Mouse (Mus musculus) forebrain, embryonic 10.5 days (tissue): ENCODE results near the gene Birc3. TPM values are rescaled to one million over a fixed set of nuclear protein-coding genes. Genes with fewer than 3 reads are reported as not detected.
"Not testable (repeated sequence)": the region's sequence is repeated elsewhere in the genome, so short reads cannot be mapped to it uniquely, and the experiment has no call there.

Experiments
- DNase-seq: peaks from one replicate; pipeline ENCODE4 v3.0.0-alpha.2; 2017; ENCODE audit warnings: low spot score; ENCODE audit errors: extremely low spot score
- H3K27ac ChIP-seq: fragments of 300-500 bp; sonication (generic); 2 replicates; pipeline ENCODE4 v1.5.1; 2016; ENCODE audit warnings: mild to moderate bottlenecking
- H3K27me3 ChIP-seq: fragments of 300-500 bp; sonication (generic); 2 replicates; pipeline ENCODE4 v1.6.1; 2016; ENCODE audit warnings: mild to moderate bottlenecking; ENCODE audit not compliant: poor library complexity, severe bottlenecking
- H3K36me3 ChIP-seq: fragments of 300-500 bp; sonication (generic); replicated peaks from 2 replicates; pipeline ENCODE4 v1.6.1; 2016; ENCODE audit warnings: mild to moderate bottlenecking, moderate library complexity
- H3K4me1 ChIP-seq: fragments of 300-500 bp; sonication (generic); 2 replicates; pipeline ENCODE4 v1.6.1; 2016
- H3K4me3 ChIP-seq: fragments of 300-500 bp; sonication (generic); 2 replicates; pipeline ENCODE4 v1.5.1; 2016; ENCODE audit warnings: mild to moderate bottlenecking, moderate library complexity
- H3K9me3 ChIP-seq: fragments of 300-500 bp; sonication (generic); 2 replicates; pipeline ENCODE4 v1.6.1; 2016; ENCODE audit warnings: mild to moderate bottlenecking, moderate library complexity
- WGBS: fragments of 180-500 bp; shearing (Covaris S2); methylation state at CpG from one replicate; pipeline ENCODE4 v1.1.7; 2016; 5-methylcytosine and 5-hydroxymethylcytosine counted together
- polyA plus RNA-seq: library from polyadenylated mRNA; unstranded; fragments of >200 nt; fragmentation: Nextera tagmentation; extraction: Ambion mirVana; gene quantifications from 2 replicates; pipeline ENCODE4 v1.2.1, GENCODE M21; 2016

Birc3 gene
- 3.7 TPM in 2 replicates for polyA plus RNA-seq

DNA sequence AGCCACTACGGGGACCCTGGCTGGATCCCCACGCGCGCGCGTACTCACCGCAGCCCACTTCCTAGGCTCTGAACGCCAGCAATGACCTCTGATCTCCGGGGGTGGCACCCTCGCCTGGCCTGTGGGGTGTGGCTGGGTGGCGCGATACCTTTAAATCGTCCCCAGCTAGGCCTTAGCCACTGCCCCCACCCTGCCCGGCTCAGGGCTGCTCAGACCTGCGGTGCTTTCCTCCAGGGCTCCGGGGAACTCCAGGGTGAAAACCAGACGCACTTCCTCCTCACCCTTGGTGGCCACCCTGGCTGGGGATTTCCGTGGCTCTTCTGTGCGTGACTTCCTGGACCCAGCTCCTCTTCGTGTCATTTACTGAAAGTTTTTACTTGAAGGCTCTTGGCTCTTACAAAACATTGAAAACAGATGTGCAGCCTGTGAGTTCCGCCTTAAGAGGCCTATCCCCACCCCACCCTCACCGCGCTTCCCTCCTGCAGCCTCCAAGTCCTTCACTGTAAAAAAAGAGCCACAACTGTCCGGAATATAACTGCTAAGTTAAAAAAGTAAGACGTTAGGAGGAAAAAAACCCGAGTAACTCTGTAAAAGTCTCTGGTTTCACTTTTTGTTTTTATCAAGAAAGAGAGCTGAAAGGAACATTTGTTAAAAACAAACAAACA, at the start of gene Birc3:
Gene Birc3, minus strand, starts transcription at position 412 of the 665 bp plus-strand sequence.
- Histone ChIP-seq H3K4me3 (peak within 1 kb of the TSS; percentile 62), H3K27me3 (no peaks in the 10 kb centered on the region), H3K9me3 (no peaks in the 10 kb centered on the region), H3K27ac (peak within 1 kb of the TSS; percentile 88), H3K36me3 (no peaks in the 10 kb centered on the region), H3K4me1 (peaks cover 18% of the 10 kb centered on the region)
- 8% methylated on average over 26 of the region's 26 CpGs for WGBS
- peak; percentile 50 for DNase-seq

DNA sequence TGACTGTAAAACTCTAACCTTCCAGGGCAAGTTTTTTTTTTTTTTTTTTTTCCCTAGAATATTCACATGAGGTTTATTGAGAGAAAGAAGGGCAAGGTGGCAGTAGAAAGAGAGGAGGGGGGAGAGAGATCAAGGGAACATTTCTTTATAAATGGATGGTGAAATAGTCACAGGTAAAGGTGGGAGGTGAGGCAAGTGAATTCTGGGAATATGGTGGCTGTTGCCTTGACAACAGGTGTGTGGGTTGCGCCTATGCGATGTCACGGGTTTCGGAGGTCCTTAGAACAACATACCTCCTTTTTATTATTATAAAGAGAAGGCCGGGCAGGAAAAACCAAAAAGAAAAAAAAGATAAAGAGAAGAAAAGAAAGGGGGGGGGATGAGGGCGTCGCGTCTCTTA, 41.9 kb upstream of the Birc3 start:
- no peak overlapping the region for H3K27ac ChIP-seq
- no peaks in the 10 kb centered on the region for H3K9me3 ChIP-seq
- H3K4me1 ChIP-seq, result peaks cover 12% of the 10 kb centered on the region
- no peak for DNase-seq
- H3K27me3 ChIP-seq, result no peaks in the 10 kb centered on the region
- H3K4me3 ChIP-seq, result peak overlapping the region; percentile 37; the same call in 1 of the 2 replicates
- H3K36me3 ChIP-seq, result no peaks in the 10 kb centered on the region
- 50% methylated on average over 8 of the region's 8 CpGs for WGBS

DNA sequence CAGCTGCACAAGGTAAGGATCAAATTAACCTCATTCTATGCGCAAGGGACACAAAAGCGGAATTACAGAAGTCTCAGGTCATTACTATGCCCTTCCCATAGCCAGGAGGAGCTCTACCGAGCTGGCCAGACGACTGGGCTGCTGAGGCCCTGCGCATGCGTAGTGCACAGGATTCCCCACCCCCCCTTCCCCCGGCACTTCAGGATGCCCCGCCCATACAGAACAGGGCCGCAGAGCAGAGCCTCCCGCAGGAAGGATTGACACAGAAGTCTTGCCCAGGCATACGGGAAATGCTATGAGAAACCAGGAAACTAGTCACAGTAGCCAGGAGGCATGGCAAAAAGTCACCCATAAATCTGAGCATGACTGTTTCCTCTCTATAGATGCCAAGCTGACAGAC, 41.5 kb upstream of the Birc3 start:
- H3K4me1 ChIP-seq, result peaks cover 12% of the 10 kb centered on the region
- DNase-seq, result peak; percentile 83
- H3K27ac ChIP-seq, result peak overlapping the region; percentile 56
- 6% methylated on average over 11 of the region's 11 CpGs for WGBS
- H3K9me3 ChIP-seq, result no peaks in the 10 kb centered on the region
- H3K36me3 ChIP-seq, result no peaks in the 10 kb centered on the region
- peak overlapping the region; percentile 37 for H3K4me3 ChIP-seq
- no peaks in the 10 kb centered on the region for H3K27me3 ChIP-seq

DNA sequence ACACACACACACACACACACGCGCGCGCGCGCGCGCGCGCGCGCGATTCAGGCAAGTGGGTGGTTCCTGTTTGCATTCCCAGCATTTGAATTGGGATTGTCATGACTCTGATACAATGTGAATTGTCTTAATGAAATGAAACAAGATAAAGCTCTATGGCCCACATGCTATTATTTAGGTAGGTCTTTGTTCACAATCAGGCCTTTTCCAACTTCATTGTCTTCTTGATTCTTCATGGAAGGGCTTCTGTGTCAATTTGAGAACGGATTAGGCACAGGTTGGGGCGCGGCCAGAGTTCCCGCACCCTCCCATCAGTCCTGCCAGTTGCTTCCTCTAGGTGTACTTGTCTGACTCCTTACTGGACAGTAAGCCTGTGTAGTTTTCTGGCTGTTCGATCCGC, 41.0 kb upstream of the Birc3 start:
- no peaks in the 10 kb centered on the region for H3K27me3 ChIP-seq
- H3K4me1 ChIP-seq, result peaks cover 12% of the 10 kb centered on the region
- peak overlapping the region; percentile 56 for H3K27ac ChIP-seq
- DNase-seq, result no peak
- H3K9me3 ChIP-seq, result peaks cover 4% of the 10 kb centered on the region; the same call in 1 of the 2 replicates
- H3K4me3 ChIP-seq, result peak overlapping the region; percentile 37
- H3K36me3 ChIP-seq, result no peaks in the 10 kb centered on the region
- WGBS, result 43% methylated on average over 19 of the region's 19 CpGs

DNA sequence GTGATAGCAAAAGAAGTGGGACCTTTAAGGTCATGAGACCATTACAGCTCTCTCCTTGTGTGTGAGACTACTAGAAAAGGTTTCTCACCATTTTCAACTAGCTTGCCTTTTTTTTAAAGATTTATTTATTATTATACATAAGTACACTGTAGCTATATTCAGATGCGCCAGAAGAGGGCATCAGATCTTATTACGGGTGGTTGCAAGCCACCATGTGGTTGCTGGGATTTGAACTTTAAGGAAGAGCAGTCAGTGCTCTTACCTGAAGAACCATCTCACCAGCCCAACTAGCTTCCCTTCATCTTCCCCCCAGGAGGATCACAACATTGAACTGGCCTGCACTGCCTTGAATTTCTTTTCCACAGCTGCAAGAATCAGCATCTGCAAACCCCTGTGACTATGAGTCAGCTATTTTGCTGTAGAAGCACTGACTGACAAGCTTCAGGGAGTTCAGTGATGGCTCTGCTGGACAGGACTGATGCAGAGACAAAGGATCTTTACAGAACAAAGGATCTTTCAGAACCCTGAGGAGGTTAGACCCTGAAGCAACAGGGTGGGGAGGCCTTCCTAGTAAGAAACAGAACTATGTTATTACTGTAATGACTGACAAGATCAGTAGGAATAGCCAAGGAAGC, 34.5 kb upstream of the Birc3 start:
- Histone ChIP-seq H3K4me1 (peaks cover 2% of the 10 kb centered on the region), H3K27me3 (no peaks in the 10 kb centered on the region), H3K4me3 (no peak overlapping the region), H3K36me3 (no peaks in the 10 kb centered on the region), H3K27ac (no peak overlapping the region), H3K9me3 (peaks cover 8% of the 10 kb centered on the region; the same call in 1 of the 2 replicates)
- WGBS, result 81% methylated on average over 2 of the region's 2 CpGs
- DNase-seq, result no peak

DNA sequence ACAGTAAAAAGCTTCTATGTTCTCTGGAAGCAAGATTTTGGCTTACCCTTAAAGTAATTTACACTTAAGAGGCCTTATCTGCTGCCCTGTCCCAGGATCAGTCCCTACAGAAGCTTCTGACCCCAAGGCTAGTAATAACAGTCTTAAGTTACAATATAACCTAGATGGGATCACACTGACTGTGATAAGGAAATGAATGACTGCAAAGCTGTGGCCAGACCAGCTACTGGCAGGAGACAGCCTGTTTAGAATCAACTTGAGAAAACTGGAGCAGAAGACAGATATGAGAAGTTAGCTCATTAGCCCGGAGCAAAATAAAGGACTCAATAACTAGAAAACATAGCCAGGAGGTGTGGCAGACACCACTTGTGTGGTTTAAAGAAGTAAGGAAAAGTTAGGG, 33.6 kb upstream of the Birc3 start:
- H3K36me3 ChIP-seq, result no peaks in the 10 kb centered on the region
- 84% methylated on average over 1 of the region's 1 CpGs for WGBS
- no peak overlapping the region for H3K4me3 ChIP-seq
- no peak for DNase-seq
- H3K27ac ChIP-seq, result no peak overlapping the region
- H3K27me3 ChIP-seq, result no peaks in the 10 kb centered on the region
- H3K9me3 ChIP-seq, result peaks cover 8% of the 10 kb centered on the region; the same call in 1 of the 2 replicates
- peaks cover 9% of the 10 kb centered on the region for H3K4me1 ChIP-seq

DNA sequence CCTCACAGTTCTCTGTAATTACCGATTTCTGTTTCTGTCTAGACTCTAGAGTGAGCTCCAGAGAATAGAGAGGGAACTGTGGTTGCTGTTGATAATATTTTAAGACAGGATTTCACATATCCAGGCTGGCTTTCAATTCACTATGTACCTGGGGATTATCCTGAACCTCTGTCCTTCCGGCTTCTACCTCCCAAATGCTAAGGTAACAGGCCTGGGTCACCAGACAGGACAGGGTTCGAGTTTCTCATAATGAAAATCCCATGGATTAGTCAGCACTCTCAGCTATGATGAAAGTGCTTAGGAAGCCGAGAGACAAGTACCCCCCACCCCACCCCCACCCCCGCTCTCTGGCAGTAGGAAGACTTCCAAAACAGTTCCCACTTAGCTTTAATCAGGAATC, 30.8 kb upstream of the Birc3 start:
- Histone ChIP-seq H3K4me3 (no peak overlapping the region), H3K36me3 (no peaks in the 10 kb centered on the region), H3K27me3 (no peaks in the 10 kb centered on the region), H3K27ac (no peak overlapping the region; the same call in 1 of the 2 replicates), H3K9me3 (peaks cover 3% of the 10 kb centered on the region; the same call in 1 of the 2 replicates), H3K4me1 (peaks cover 12% of the 10 kb centered on the region)
- DNase-seq, result no peak
- 76% methylated on average over 5 of the region's 5 CpGs for WGBS

DNA sequence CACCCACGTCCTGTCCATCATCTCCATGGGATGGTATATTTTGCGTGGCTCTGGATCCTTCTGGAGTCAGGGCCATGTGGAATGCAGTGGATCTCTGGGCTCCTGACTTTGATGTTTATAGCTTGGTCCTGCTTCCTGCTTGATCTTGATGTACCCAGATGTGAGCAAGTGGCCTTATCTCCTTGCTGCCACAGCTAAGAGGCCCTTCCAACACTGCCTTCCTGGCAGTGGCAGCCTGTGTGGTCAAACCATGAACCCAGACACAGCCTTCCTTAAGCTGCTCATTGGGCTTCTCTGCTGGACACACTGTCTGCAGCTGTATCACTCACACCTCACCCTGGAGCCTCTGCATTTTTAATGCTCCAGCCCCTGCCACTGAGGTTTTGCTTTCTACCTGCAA, 30.3 kb upstream of the Birc3 start:
- no peaks in the 10 kb centered on the region for H3K36me3 ChIP-seq
- H3K4me1 ChIP-seq, result peaks cover 12% of the 10 kb centered on the region
- 87% methylated on average over 2 of the region's 2 CpGs for WGBS
- H3K9me3 ChIP-seq, result no peaks in the 10 kb centered on the region
- H3K27me3 ChIP-seq, result no peaks in the 10 kb centered on the region
- no peak overlapping the region; the same call in 1 of the 2 replicates for H3K27ac ChIP-seq
- H3K4me3 ChIP-seq, result no peak overlapping the region
- no peak for DNase-seq

DNA sequence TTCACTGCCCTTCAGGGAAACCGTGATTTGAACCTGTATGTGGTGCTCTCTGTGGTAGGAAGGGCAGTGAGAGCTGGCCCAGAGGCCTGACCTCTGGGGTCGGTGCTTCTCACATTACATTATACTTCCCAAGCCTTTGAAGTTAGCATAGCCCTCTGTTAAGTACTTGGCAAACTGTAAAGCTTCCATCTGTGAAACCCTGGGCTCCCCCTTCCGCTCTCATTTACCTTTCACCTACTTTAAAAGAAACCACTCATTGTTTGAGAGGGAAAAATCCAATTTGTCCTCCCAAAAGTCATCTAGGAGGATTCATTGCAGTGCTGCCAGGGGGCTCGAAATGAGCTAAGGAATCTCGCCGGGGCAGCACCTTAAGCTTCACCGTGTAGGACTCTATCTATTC, 29.3 kb upstream of the Birc3 start:
- no peak overlapping the region for H3K4me3 ChIP-seq
- peak; percentile 15 for DNase-seq
- no peaks in the 10 kb centered on the region for H3K9me3 ChIP-seq
- no peak overlapping the region for H3K27ac ChIP-seq
- no peaks in the 10 kb centered on the region for H3K36me3 ChIP-seq
- no peaks in the 10 kb centered on the region for H3K27me3 ChIP-seq
- peaks cover 12% of the 10 kb centered on the region for H3K4me1 ChIP-seq
- WGBS, result 37% methylated on average over 7 of the region's 7 CpGs

DNA sequence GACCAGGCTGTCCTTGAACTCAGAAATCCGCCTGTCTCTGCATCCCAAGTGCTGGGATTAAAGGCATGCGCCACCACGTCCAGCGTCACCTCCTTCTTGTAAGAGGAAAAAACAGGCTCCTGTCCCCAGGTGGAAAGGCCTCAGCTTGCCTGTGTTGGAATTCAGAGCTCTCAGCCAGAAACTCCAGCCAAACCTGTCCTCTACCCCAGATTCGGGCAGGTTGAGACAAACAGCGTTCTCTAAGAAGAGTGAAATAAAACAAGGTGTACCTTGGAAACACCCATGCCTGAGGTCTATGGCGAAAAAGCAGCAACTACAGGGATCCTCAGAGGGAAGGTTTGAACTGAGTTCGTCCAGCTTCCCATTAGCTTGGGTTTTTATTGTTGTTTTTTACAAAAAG, 28.0 kb upstream of the Birc3 start:
- no peak overlapping the region for H3K27ac ChIP-seq
- no peak for DNase-seq
- H3K27me3 ChIP-seq, result no peaks in the 10 kb centered on the region
- H3K9me3 ChIP-seq, result no peaks in the 10 kb centered on the region
- no peak overlapping the region for H3K4me3 ChIP-seq
- 91% methylated on average over 8 of the region's 8 CpGs for WGBS
- H3K36me3 ChIP-seq, result no peaks in the 10 kb centered on the region
- H3K4me1 ChIP-seq, result peaks cover 12% of the 10 kb centered on the region

DNA sequence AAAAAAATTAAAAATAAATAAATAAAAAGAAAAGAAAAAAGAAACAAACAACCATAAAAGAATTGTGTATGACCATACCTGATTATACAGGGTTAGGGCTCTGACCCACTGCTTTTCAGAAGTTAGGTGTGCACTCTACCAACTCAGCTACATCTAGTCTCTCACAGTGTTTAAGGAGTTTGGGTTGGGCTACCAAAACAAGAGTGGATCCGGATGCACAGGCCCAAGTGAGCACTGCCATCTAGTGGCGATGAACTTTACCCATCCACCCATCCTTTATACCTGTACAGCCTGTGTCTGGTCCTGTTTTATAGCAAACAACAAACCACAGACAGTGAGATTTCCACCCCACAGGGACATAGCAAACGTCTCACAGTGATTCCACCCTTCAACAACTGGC, 24.5 kb upstream of the Birc3 start:
- no peaks in the 10 kb centered on the region for H3K9me3 ChIP-seq
- H3K4me3 ChIP-seq, result no peak overlapping the region
- no peaks in the 10 kb centered on the region for H3K36me3 ChIP-seq
- 5% methylated on average over 3 of the region's 3 CpGs for WGBS
- no peaks in the 10 kb centered on the region for H3K27me3 ChIP-seq
- peak; percentile 44 for DNase-seq
- peaks cover 10% of the 10 kb centered on the region for H3K4me1 ChIP-seq
- H3K27ac ChIP-seq, result no peak overlapping the region

DNA sequence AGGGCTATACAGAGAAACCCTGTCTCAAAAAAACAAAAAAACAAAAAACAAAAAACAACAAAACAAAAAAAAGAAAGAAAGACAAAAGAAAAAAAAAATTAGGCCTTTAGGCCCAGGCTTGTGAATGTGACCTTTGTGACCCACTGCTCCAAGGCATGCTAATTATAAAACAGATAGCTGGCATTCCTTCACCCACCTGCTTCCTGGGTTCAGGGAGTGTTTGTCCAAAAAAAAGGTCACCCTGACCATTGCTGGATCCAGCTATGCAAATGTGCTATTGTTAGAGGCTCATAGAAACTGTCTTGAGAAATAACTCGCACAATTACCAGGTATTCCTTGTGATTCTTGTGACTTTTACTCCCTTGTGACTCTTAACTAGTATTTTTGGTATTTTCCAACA, 18.8 kb upstream of the Birc3 start:
- not testable (repeated sequence) for H3K27ac ChIP-seq, H3K27me3 ChIP-seq, H3K9me3 ChIP-seq, H3K36me3 ChIP-seq, H3K4me1 ChIP-seq, H3K4me3 ChIP-seq, DNase-seq
- WGBS, result 87% methylated on average over 1 of the region's 1 CpGs

DNA sequence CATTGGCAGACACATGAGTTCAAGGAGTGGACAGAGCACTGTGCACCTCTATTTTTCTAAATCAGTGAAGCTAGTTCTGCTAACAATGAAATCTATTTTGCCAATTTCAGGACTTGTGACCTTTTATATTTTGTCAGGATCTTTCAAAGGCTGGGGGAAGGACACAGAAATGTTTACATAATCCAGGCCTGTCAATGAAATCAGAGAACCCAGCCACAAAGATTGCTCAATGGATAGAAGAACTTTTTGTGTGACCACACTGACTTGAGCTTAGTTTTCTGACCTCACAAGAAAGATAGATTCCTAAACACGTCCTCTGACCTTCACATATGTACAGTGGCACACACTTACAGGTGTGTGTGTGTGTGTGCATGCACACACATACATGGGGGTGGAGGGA, 18.2 kb upstream of the Birc3 start:
- H3K4me3 ChIP-seq, result no peak overlapping the region
- H3K27ac ChIP-seq, result no peak overlapping the region
- no peaks in the 10 kb centered on the region for H3K9me3 ChIP-seq
- H3K36me3 ChIP-seq, result no peaks in the 10 kb centered on the region
- H3K27me3 ChIP-seq, result no peaks in the 10 kb centered on the region
- DNase-seq, result no peak
- 90% methylated on average over 1 of the region's 1 CpGs for WGBS
- H3K4me1 ChIP-seq, result no peaks in the 10 kb centered on the region
